Mouse (Mus musculus) cerebral cortex, adult 2 months (tissue): Measurements from ENCODE around the gene Ccdc185.

Source experiments
- WGBS: fragments of 180-500 bp; shearing (Covaris S2); methylation state at CpG from one replicate; pipeline ENCODE4 v1.1.7; 2018; 5-methylcytosine and 5-hydroxymethylcytosine counted together

Gene Ccdc185

DNA sequence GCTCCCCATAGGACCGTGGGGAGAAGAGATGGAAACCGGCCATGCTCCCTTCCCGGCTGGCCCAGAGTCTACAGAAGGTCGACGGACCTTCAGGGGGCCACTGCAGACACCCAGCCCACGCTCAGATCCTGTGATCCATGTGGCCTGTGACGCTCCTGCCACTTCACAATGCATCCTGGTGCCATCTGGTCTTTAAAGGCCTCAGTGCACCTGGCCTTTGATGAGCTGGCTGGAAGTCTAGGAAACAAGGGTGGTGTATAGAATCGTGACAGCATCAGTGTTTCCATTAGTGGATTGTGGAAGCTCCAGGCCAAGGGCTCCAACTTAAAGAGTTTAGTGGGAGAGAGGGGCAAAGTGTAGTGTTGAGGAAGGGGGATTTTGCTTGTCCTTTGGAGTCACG lies at the start of gene Ccdc185:
TSS of gene Ccdc185 (minus strand) at position 101 of the 400 bp plus-strand sequence.
- WGBS, result 93% methylated on average over 9 of the region's 9 CpGs

DNA sequence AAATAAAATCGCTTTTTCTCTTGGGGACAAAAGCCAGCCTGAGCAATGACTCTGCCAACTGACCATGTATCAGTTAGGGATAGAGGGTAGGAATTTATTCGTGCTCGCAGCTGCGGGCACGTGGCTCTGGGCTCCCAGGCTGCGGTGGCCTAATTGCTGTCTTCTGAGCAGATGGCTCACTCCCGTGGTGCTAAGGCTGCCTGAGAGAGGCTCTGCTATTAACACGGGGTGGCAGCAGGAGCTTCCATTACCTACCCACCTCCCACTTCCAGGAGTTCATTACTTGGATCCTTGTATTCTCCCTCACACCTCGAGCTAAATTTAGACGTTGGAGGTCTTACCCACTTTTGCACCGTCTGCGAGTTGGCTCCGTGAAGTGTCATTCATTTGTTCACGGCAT lies 48.1 kb upstream of the Ccdc185 start:
- WGBS, result 37% methylated on average over 14 of the region's 14 CpGs

DNA sequence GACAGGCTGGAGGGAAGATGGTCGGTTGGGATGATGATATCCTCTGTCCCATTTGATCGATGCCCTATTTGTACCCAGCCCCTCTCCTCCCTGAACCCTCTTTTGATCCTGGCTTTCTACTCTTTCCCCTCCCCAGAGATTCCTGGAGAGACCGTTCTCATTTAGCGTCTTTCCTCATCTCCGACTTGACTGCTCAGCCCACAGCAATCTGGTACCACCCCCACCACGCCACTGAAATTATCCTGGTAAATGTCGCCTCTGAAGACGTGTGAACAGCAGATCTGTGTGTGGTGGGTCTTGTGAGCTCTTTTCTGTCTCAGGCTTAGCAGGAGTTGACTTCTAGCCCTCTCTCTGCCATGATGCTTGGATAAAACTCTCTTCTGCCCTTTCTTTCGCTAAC lies 45.6 kb upstream of the Ccdc185 start:
- 58% methylated on average over 9 of the region's 9 CpGs for WGBS

DNA sequence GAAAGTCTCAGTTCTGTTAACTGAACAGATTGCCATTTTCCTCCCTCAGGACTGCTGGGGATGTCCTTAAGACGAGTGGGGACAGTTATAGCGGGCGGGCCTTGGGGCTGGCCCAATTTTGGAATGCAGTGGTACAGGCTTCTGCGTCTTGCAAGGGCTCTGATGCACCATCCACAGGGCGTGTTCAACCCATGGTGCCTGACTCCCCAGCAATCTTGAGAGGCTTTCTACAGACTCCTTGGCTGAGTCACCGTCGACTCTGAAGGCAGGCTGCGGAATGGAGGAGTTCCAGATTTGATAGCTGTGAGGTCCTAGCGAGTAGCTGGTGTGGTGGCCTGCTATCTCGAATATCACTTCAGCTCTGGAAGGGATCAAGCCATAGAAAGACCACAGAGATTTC lies 45.2 kb upstream of the Ccdc185 start:
- WGBS, result 53% methylated on average over 10 of the region's 10 CpGs

DNA sequence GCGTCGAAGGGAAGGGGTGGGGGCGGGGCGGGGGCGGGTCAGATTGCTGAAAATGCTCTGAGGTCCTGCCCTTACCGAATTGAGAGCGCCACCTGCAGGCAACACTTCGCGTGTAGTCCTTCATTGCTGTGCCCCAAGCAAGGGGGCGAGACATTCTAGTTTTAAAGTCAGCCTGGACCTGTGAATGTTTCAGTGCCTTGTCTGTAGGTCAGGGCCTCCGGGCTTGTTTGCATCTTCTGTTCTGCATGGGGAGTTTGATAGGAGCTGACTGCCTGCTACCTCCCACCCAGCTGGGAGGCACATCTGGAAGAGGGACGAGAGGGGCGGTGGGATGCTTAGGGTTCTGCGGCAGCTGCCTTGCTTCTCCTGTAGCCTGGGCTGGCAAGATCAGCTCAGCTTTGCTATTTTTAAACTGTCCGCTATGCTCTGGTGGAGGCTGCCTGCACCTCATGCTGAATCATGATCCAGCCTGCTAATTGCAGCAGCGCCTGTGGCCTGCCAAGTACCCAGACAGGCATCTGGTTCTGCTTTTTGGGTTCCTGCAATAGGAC lies 43.6 kb upstream of the Ccdc185 start:
- 10% methylated on average over 16 of the region's 16 CpGs for WGBS

DNA sequence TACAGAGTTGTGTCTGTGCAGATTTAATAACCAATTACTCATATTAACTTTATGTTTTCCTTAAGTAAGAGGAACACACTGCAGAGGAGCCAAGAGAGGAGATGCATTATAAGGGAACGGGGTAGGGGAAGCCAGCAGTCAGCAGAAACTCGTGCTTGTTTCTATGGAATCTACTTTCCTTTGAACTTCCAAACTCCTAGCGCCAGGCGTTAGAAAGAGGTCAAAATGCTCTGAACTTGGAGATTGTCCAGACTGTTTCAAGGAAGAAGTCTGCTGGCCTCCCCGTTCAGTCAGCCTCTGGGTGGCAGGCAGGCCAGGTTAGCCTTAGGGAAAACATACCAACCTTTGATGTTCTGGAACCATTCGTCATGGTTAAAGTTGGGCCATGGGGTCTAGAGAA lies 39.9 kb upstream of the Ccdc185 start:
- 68% methylated on average over 6 of the region's 6 CpGs for WGBS

DNA sequence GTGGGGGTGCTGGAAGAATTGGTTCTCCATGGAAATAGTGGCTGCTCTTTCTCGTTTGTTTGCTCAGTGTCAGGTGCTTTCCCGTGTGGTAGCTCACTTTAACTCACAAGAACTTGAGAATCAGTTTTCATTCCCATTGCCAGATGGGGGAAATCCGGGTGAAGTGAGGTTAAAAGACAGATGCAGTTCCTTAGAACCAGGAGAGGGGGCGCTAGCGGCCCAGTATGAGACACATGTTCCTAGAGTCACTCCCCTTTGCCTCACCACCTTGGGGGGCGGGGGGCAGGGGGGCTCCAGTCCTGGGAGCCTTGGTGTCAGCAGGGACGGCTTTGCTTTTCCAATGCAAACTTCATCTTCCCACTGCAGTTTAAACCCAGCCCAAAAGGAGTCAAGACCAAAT lies 38.0 kb upstream of the Ccdc185 start:
- WGBS, result 47% methylated on average over 7 of the region's 7 CpGs

DNA sequence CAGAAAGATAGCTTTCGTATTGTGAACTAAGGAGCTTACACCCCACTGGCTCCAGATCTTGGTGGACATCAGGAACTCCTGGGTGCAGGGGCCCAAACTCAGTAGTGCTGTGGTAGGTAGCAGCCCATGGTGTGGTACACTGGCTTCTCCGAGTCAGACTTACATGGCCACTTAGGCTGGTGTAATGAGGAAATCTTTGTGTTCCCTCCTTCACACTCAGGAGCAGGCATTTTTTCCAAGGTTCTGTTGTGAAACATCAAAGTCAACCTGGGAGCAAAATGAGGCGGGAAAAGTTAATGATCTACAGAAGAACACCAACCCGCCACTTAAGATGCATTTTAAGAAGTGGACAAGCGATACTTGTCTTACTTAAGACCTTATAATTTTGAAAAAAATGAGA lies 36.5 kb upstream of the Ccdc185 start:
- WGBS, result 91% methylated on average over 5 of the region's 5 CpGs

DNA sequence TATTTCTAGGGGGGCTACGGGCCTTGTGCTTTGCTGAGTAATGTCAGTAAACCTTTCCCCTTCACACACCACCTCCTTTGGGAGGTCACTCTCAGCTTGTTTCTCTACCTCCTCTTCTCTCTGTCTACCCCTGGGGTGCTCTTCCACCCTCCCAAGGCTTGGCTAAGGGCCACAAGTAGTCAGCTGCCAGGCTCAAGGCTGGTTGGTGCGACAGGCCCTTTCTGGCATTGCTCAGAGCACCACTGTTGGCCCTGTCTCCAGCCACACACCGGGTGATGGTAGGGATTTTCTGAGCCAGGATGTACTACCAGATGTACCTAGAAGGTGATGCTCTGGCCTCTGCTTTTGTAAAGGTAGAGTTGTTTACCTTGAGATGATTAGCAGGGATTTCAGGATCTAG lies 35.8 kb upstream of the Ccdc185 start:
- 70% methylated on average over 3 of the region's 3 CpGs for WGBS

DNA sequence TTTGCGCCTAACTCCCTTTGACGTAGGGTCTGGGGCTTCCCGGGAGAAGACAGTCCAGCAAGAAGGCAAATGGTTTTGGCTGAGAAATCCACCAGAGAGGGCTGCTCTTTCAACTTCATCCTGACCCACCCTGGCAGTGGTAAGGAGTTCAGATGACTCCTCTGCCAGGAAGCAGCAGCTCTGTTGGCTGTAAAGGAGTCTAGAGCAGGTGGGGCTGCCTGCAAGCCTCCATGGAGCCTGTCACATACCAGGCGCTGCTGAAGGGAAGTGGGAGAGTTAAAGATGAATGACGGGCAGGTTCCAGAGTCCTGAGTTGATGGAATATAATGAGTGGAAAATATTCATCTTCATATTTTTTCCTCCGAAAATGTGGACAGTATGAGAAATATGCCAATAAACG lies 34.8 kb upstream of the Ccdc185 start:
- WGBS, result 86% methylated on average over 7 of the region's 7 CpGs

DNA sequence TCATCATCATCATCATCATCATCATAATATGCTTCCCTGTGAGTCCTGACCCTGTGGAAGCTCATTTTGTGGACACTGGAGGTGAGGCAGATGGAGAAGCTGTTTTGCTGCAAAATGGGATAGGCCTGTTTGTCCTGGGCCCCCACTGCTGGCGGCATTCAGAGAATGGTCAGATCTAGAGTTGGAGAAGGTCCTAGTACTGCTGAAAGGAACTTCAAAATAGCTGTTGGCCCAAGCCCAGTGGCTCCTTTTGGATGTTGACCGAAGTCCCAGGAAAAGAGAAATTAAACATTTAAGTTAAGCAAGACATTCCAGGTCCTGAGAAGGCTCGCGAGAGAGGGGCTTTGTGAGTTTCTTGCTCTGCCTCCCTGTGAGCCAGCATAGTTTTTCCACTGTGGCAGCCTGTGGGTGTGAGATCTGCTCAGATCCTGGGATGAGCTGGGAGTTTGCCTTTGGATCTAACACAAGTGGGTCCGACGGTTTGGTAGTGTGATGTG lies 30.1 kb upstream of the Ccdc185 start:
- WGBS, result 43% methylated on average over 6 of the region's 6 CpGs

DNA sequence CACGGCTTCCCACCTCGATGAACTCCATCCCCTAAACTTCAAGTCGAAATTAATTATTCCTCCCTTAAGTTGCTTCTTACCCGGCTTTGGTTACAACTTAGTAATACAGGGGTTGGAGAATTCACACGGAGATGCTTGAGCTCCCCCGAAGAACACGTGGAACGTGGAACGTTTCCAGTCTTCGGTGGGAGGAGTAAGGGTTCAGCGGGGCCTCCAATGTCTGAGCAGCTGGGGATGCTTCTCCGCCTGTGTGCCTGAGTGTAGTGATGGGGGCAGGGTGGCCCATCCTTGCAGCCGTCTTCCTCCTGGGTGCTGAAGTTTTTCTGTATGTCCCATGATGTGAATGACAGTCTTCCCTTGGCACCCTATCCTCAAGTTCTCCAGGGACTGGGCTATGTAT lies 29.2 kb upstream of the Ccdc185 start:
- WGBS, result 74% methylated on average over 13 of the region's 13 CpGs

DNA sequence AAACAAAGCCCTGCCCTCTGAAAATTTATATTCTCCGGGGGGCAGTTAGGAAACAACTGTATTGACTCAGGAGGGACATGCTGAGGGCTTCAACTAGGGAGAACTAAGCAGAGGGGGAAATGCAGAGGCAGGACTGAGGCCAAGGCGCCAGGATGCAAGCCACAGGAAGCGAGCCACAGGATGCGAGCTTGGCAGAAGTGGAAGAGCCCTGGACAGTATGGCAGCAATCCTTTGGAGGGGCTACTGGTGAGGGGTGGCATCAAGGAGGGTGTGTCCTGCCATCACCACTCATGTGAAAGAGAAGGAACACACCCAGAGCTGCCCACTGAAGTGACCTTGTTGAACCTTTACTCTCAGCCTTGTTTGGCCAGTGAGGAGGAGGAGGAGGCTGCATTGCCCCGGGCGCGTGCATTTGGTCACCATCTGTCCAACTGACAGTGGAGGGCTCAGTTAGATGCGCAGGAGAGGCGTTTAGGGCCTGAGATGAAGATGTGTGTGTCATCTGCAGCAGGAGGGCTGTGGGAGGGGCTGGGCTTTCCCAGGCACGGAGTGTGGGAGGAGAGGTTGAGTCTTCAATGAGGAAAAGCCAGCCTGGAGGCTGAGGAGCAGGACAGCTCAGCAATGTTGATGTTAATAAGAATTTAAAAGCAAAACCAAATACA lies 27.9 kb upstream of the Ccdc185 start:
- WGBS, result 55% methylated on average over 10 of the region's 10 CpGs

DNA sequence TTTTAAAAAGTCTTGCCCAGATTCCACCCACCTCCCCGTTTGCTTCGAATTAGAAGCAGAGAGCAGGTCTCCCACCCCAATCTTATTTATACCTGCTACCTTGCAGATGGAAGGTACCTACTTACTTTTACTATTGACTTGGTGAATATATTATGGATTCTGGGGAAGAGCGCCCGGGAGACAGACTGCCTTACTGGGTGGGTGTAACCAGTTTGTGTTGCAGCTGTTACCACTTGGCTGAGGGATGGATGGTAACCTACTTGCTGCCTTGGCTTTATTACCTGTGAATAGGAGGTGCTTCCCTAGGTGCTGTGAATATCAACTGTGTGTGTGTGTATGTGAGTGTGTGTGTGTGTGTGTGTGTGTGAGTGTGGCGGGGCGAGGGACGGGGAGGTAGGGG lies 26.6 kb upstream of the Ccdc185 start:
- WGBS, result 75% methylated on average over 7 of the region's 7 CpGs

DNA sequence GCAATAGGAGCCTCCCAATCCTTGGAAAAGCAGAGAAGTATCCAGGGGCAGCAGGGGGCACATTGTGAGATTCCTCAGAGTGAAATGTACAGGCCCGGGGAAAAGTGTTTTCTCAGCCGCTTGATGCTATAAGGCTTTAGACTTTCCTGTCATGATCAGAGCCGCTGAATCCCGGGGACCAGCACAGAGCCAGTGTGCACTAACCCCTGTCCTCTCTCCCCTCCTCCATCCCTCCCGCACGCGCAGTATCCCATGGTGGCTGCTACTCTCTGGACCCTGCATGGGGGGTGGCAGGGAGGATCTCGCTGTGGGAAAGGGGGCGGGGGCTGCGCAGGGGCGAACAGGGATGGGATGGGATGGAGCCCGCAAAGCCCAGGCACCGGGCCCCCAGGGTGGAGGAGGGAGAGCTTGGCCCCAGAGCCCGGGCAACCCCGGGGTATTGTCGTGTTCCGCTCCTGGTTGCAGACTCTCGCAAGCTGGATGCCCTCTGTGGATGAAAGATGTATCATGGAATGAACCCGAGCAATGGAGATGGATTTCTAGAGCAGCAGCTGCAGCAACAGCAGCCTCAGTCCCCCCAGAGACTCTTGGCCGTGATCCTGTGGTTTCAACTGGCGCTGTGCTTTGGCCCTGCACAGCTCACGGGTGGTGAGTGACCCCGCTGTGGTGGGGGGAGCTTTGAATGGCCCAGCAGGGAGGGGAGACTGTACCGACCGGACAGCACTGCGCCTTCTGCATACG lies 15.7 kb upstream of the Ccdc185 start:
- 3% methylated on average over 27 of the region's 27 CpGs for WGBS

DNA sequence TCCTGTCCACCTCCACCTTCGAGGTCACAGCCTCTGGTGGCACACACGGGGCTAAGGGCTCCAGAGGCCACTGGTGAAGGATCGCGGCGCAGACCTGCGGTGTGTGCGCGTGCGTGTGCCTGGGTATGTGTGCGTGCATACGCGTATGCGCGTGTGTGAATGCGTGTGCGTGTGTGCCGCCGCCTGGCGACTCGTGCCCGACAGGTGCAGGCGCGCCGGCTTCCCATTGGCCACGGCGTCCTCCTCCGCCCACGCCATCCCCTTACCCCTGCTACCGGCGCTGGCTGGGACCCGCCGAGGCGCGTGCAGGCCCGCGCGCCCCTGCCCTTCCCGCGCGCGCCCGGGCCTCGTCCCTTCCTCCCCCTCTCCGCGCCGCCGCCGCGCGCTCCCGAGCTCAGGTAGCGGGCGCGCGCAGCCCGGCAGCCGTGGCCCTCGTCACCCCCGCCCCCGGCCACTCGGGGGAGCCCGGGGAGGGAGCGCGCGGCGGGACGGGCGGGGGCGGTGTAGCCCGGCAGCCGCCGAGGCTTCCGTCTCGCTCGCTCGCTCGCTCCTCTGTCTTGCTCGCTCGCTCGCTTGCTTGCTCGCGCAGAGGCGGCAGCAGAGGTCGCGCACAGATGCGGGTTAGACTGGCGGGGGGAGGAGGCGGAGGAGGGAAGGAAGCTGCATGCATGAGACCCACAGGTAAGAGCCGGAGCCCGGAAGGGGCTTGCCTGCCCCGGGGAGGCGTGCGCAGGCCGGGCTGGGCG lies 14.9 kb upstream of the Ccdc185 start, which contains the start of gene Susd4:
TSS of gene Susd4 (plus strand) at position 145 of the 746 bp plus-strand sequence.
- WGBS, result under 1% methylated on average over 94 of the region's 95 CpGs

DNA sequence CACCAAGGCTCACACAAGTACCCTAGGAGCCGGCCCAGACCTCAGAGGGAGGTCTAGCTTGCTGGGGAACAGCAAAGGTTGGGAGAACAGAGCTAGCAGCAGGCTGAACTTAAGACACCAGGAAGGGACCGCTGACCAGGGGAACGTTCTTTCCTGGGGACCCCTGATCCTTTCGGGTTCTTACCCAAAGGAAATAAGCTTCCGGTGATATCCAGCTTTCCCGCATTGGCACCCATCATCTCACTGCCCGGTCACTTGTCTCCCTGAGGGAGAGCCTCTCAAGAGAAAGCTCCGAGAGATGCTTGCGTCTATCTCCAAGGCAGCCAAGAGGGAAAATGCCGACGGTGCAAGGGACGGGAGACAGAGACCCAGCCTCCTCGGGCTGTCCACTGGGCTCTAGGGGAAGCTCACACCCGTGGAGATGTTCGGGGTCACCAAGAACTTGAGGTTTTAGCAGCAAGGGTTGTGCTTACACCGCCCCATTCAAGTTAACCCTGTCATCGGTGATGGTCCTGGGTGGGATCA lies 14.3 kb upstream of the Ccdc185 start:
- WGBS, result 12% methylated on average over 17 of the region's 17 CpGs

DNA sequence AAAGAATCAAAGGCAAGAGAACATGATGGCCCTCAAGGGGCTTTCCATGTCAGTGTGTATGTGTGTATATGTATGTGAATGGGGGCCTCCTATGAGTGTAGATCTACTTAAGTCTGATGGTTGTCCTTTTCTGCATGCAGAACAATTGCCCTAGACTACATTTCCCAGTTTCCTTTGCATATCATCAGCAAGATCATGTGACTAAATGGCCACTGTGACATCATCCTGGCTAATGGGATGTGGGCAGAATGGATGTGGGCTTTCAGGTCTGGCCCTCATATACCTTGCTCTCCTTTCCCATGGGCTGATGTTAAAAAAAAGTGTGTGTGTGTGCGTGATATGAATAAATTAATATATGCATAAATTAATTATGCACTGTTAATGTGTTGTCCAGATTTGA lies 9.8 kb upstream of the Ccdc185 start:
- 93% methylated on average over 1 of the region's 1 CpGs for WGBS

DNA sequence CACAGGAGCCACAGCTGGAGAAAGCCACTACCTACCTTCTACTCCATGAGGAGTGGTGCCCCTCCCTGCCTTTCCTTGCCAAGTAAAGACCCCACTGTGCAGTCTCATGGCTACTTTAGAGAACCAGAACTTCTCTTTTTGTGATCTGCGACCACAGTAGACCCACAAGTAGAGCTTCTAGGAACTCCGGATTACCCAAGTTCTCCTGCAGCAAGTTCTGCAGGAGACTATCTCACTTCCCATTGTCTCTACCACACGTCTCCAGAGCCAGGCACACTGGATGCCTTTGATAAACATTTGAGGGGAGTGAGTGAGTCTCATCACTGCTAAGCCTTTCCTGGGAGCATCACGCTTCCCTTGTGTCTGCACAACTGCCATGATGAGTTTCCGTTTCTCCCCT lies 5.9 kb upstream of the Ccdc185 start:
- WGBS, result 92% methylated on average over 5 of the region's 5 CpGs

DNA sequence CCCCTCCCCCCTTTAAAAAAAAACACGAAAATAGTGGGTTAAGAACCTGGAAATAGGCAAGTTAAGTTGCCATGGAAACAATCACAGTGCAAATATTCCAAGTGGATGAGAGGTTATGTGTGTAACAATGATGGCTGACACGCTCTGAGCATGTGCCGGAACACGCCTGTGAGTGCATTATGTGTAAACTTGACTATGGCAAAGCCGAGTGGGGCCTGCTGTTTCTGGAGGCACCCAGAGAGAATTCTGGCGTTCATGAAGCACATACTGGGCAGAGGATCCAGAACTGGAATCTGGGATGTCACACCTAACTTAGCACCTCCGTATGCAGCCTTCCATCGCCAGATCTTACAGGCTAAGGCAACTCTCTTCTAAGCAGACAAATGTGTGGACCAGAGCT lies 4.7 kb upstream of the Ccdc185 start:
- WGBS, result 63% methylated on average over 8 of the region's 8 CpGs

DNA sequence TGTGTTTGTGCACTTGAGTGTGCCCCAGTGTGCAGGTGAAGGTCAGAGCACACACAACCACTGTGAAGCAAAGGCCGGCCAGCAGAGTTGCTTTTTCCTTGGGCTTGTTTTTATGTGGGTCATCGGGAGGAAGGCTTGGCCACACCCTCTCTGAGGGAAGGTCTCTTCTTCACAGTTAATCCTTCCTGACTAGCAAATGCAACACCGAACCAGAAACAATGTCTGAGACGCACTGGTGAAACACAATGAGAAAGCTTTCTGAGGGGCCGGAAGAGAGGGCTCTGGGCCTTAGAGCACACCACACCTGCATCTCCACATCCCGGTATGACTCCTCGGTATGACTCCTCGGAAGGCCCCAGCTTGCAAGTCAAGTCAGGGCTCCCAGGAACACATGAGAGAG lies 2.3 kb upstream of the Ccdc185 start:
- 70% methylated on average over 8 of the region's 8 CpGs for WGBS

DNA sequence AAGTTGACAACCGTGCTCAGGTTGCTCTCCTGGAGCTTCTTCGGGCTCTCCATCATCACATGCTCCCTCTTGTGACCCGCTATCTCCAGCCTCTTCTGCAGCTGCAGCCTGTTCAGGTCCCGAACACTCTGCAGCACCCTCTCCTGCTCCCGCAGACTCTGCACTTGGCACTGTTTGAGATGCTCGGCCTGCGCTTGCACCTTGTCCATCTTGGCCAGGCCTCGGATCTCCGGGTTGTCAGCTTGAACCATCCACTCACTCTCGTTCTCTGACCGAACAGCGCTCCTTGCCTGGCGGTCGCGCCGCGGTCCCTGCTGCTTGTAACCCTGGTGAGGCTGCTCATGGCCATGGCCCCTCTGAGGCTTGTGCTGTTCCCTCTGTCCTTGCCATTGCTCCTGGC lies 1.1 kb downstream of the Ccdc185 start:
- 93% methylated on average over 17 of the region's 17 CpGs for WGBS
